Mouse (Mus musculus) hindbrain, embryonic 13.5 days (tissue): ENCODE data around the gene Oprm1. TPM values are rescaled to one million over a fixed set of nuclear protein-coding genes. Genes with fewer than 3 reads are reported as not detected.
"Not testable (repeated sequence)": the region's sequence is repeated elsewhere in the genome, so short reads cannot be mapped to it uniquely, and the experiment has no call there.

Experiments used
- ATAC-seq: fragments of 200-750 bp; cut with Nextera tagmentation; 2 replicates; pipeline ENCODE4 v1.8.0; 2017; ENCODE audit warnings: moderate TSS enrichment; ENCODE audit not compliant: low FRiP score
- H3K27ac ChIP-seq: fragments of 300-500 bp; sonication (generic); 2 replicates; pipeline ENCODE4 v1.5.1; 2015; ENCODE audit warnings: inconsistent platforms, mild to moderate bottlenecking, moderate library complexity
- H3K27me3 ChIP-seq: fragments of 300-500 bp; sonication (generic); 2 replicates; pipeline ENCODE4 v1.6.1; 2015; ENCODE audit warnings: mild to moderate bottlenecking, inconsistent platforms
- H3K36me3 ChIP-seq: fragments of 300-500 bp; sonication (generic); 2 replicates; pipeline ENCODE4 v1.6.1; 2015; ENCODE audit warnings: mild to moderate bottlenecking, inconsistent platforms
- H3K4me1 ChIP-seq: fragments of 300-500 bp; sonication (generic); replicated peaks from 2 replicates; pipeline ENCODE4 v1.6.1; 2015; ENCODE audit warnings: inconsistent platforms
- H3K4me2 ChIP-seq: fragments of 300-500 bp; sonication (generic); 2 replicates; pipeline ENCODE4 v1.6.1; 2015; ENCODE audit warnings: inconsistent platforms, mild to moderate bottlenecking, moderate library complexity
- H3K4me3 ChIP-seq: fragments of 300-500 bp; sonication (generic); 2 replicates; pipeline ENCODE4 v1.5.1; 2015; ENCODE audit warnings: mild to moderate bottlenecking, inconsistent platforms
- H3K9ac ChIP-seq: fragments of 300-500 bp; sonication (generic); 2 replicates; pipeline ENCODE4 v1.6.1; 2015; ENCODE audit warnings: mild to moderate bottlenecking, inconsistent platforms
- H3K9me3 ChIP-seq: fragments of 300-500 bp; sonication (generic); 2 replicates; pipeline ENCODE4 v1.6.1; 2016; ENCODE audit warnings: inconsistent platforms
- WGBS: fragments of 180-500 bp; shearing (Covaris S2); methylation state at CpG from one replicate; pipeline ENCODE4 v1.1.7; 2015; 5-methylcytosine and 5-hydroxymethylcytosine counted together
- polyA plus RNA-seq: library from polyadenylated mRNA; unstranded; fragments of >200 nt; fragmentation: Nextera tagmentation; extraction: Ambion mirVana; gene quantifications from 2 replicates; pipeline ENCODE4 v1.2.1, GENCODE M21; 2015

The Oprm1 gene
- polyA plus RNA-seq, 1 experiment from 2014 or later: 1.2 TPM

DNA sequence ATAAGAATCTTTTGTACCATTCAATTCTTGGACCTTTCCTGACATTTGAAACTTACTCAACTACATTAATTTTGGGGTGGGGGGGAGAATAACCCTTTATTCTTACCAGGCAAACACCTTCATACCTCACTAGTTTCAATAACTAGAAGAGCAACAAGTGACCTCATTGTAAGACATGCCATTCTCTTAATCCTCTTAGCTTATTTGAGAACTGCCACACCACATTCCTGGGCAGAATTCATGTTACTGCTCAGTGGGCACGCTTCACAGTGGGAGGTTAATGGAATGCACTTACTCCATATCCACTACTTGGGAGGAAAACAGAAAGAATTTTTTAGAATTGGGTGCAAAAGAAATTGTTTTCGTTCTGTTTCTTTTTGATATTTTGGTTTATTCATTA is 90.5 kb downstream of the Oprm1 start:
- Histone ChIP-seq H3K4me1 (no peaks in the 10 kb centered on the region), H3K27me3 (no peaks in the 10 kb centered on the region), H3K36me3 (no peaks in the 10 kb centered on the region), H3K4me2 (no peak overlapping the region), H3K9ac (no peak overlapping the region), H3K9me3 (no peaks in the 10 kb centered on the region), H3K4me3 (no peak overlapping the region), H3K27ac (no peak overlapping the region)
- WGBS: 76% methylated on average over 2 of the region's 2 CpGs
- ATAC-seq: no peak

DNA sequence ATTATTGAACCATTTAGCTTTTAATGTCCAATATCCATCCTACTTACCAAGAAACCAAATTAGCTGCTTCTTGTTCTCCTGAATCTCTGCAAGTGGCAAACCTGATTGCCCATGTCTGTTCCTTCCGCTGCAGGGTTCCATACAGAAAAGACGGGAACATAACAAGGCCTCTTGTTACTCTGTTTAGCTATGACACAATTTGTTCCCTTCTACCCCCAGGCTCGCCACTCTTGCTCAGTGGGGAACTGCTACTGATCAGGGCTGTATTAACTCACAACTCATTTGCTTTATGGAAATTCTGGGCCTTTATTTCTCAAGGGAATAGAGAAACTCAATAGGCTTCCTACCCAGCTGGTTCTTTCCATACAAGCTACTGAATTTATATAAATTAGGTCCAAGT is 97.5 kb downstream of the Oprm1 start:
- H3K4me2 ChIP-seq: no peak overlapping the region
- 58% methylated on average over 3 of the region's 3 CpGs for WGBS
- H3K36me3 ChIP-seq: no peaks in the 10 kb centered on the region
- no peaks in the 10 kb centered on the region for H3K4me1 ChIP-seq
- no peak for ATAC-seq
- H3K9ac ChIP-seq: no peak overlapping the region
- H3K27me3 ChIP-seq: no peaks in the 10 kb centered on the region
- no peak overlapping the region for H3K4me3 ChIP-seq
- no peak overlapping the region for H3K27ac ChIP-seq
- no peaks in the 10 kb centered on the region for H3K9me3 ChIP-seq

- no peaks in the 10 kb centered on the region for H3K27me3 ChIP-seq
- no peak overlapping the region for H3K4me3 ChIP-seq
- no peaks in the 10 kb centered on the region for H3K4me1 ChIP-seq
Observed at GRCm38 (mm10) chr10:6871418-6872072, 113.2 kb downstream of the Oprm1 start.

GRCm38 (mm10) chr10:6873917-6874316 is 115.6 kb downstream of the Oprm1 start:
- Histone ChIP-seq H3K27me3 (no peaks in the 10 kb centered on the region), H3K4me1 (no peaks in the 10 kb centered on the region), H3K27ac (no peak overlapping the region), H3K4me2 (no peak overlapping the region), H3K9ac (no peak overlapping the region), H3K36me3 (no peaks in the 10 kb centered on the region), H3K9me3 (peaks cover 8% of the 10 kb centered on the region; the same call in 1 of the 2 replicates), H3K4me3 (no peak overlapping the region)
- WGBS: 100% methylated on average over 1 of the region's 1 CpGs
- ATAC-seq: no peak

More at GRCm38 (mm10) chr10:6871418-6872072, 113.2 kb downstream of the Oprm1 start:
- Histone ChIP-seq H3K27ac (no peak overlapping the region), H3K36me3 (no peaks in the 10 kb centered on the region), H3K4me2 (no peak overlapping the region), H3K9ac (no peak overlapping the region), H3K9me3 (peaks cover 14% of the 10 kb centered on the region; the same call in 1 of the 2 replicates)
- 84% methylated on average over 7 of the region's 7 CpGs for WGBS
- no peak for ATAC-seq

GRCm38 (mm10) chr10:6878276-6878881 is 120.1 kb downstream of the Oprm1 start:
- no peak overlapping the region for H3K9ac ChIP-seq
- 95% methylated on average over 2 of the region's 2 CpGs for WGBS
- no peaks in the 10 kb centered on the region for H3K36me3 ChIP-seq
- no peak overlapping the region for H3K4me3 ChIP-seq
- H3K27ac ChIP-seq: no peak overlapping the region
- H3K9me3 ChIP-seq: no peaks in the 10 kb centered on the region
- H3K27me3 ChIP-seq: no peaks in the 10 kb centered on the region
- no peak for ATAC-seq
- no peaks in the 10 kb centered on the region for H3K4me1 ChIP-seq
- H3K4me2 ChIP-seq: no peak overlapping the region

DNA sequence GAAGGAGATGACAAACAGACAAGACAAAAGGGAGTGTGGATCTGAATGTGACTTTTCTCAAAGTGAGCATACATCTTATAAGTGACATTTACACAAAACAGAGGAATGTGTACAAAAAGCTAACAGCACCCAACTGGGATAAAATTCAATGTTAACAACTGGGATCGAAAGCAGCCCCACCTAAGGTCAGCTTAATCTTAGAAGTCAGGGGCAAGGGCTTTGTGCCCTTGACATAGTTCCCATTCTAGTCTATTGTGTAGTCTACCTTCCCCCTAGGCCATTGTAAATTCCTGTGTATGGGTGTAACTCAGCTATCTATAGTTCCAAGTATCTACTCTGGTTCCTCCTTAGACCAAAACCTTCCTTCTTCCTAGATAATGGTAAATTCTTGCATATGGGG is 123.7 kb downstream of the Oprm1 start:
- 89% methylated on average over 1 of the region's 1 CpGs for WGBS
- H3K27ac ChIP-seq, H3K9me3 ChIP-seq, H3K4me1 ChIP-seq, H3K9ac ChIP-seq, H3K4me2 ChIP-seq, H3K4me3 ChIP-seq, H3K27me3 ChIP-seq, H3K36me3 ChIP-seq, ATAC-seq: not testable (repeated sequence)

- no peak; the same call in 1 of the 2 replicates for ATAC-seq
- Histone ChIP-seq H3K9ac (no peak overlapping the region), H3K4me3 (no peak overlapping the region), H3K27ac (no peak overlapping the region), H3K4me1 (no peaks in the 10 kb centered on the region), H3K4me2 (no peak overlapping the region), H3K36me3 (no peaks in the 10 kb centered on the region), H3K27me3 (no peaks in the 10 kb centered on the region), H3K9me3 (no peaks in the 10 kb centered on the region)
- 0% methylated on average over 1 of the region's 1 CpGs for WGBS
Observed at GRCm38 (mm10) chr10:6885460-6885859, 127.2 kb downstream of the Oprm1 start.

DNA sequence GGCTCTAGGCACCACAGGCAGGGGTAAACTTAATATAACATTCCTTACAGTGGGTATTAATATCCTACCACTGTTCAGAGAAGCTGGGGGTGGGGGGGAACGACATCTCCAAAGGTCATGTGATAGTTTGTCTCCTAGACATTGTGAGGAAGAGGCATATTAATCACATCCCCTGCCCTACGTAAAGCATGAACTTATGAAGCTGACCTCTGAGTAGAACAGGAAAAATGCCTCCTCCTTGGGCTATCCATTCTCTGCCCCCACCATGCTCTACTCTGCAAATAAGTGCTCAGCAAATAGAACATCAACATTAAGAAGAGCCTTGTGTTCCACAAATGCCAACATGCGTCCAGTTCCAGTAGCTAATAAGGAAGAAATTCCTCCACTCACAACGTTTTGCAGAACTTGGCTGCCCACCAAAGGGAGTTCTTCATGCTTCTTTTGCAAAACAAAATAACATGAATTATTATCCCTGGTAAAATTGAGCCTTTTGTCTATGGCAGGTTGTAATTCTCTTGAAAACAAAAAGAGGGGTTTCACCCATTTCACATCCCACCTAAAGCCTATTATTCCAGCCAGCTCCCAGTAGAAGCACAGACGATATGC is 131.4 kb downstream of the Oprm1 start:
- H3K27ac ChIP-seq: no peak overlapping the region
- H3K9me3 ChIP-seq: no peaks in the 10 kb centered on the region
- no peaks in the 10 kb centered on the region for H3K4me1 ChIP-seq
- H3K9ac ChIP-seq: no peak overlapping the region
- no peak overlapping the region for H3K4me3 ChIP-seq
- 58% methylated on average over 5 of the region's 5 CpGs for WGBS
- ATAC-seq: no peak
- H3K4me2 ChIP-seq: no peak overlapping the region
- no peaks in the 10 kb centered on the region for H3K27me3 ChIP-seq
- no peaks in the 10 kb centered on the region for H3K36me3 ChIP-seq

DNA sequence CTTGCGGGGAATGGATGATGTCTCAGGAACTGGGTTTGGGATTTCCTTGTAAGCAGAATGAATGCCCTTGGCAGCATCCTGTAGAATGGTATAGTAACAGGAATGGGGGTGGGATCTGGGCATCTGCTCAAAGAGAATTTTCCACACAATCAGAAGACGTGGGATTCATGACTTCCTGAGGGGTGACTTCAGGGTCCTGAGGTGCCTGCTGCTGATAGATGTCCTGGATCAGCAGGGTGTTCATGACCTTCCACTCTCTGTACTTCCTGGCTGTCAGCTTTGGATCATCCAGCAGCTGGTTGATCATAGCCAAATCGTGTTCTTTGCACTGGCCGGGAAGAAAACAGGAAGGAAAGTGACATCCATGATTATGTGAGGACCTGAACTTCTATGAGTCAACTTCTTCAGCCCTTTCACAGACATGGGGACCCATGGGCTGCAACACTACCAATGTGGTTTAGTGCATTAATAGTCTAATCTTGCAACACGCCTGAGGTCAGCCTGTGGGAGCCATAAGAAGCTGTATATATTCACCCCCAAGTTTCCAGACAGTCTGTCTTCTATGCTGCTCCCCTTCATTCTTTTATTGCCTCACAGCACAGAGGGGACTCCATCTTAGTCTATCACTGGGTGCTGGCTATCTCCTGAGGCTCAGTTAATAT is 132.2 kb downstream of the Oprm1 start:
- 84% methylated on average over 5 of the region's 5 CpGs for WGBS
- Histone ChIP-seq H3K36me3 (no peaks in the 10 kb centered on the region), H3K4me1 (no peaks in the 10 kb centered on the region), H3K4me3 (no peak overlapping the region), H3K4me2 (no peak overlapping the region), H3K9ac (no peak overlapping the region), H3K27me3 (no peaks in the 10 kb centered on the region), H3K9me3 (no peaks in the 10 kb centered on the region), H3K27ac (no peak overlapping the region)
- ATAC-seq: no peak

- Histone ChIP-seq H3K4me1 (no peaks in the 10 kb centered on the region), H3K4me3 (no peak overlapping the region), H3K36me3 (no peaks in the 10 kb centered on the region), H3K27me3 (no peaks in the 10 kb centered on the region), H3K9me3 (no peaks in the 10 kb centered on the region), H3K9ac (no peak overlapping the region), H3K4me2 (no peak overlapping the region), H3K27ac (no peak overlapping the region)
- ATAC-seq: no peak
- WGBS: 84% methylated on average over 3 of the region's 3 CpGs
Observed at GRCm38 (mm10) chr10:6895796-6896195, 137.5 kb downstream of the Oprm1 start.

- Histone ChIP-seq H3K4me3 (no peak overlapping the region), H3K9me3 (no peaks in the 10 kb centered on the region), H3K36me3 (no peaks in the 10 kb centered on the region), H3K4me2 (no peak overlapping the region), H3K9ac (no peak overlapping the region), H3K4me1 (no peaks in the 10 kb centered on the region), H3K27me3 (no peaks in the 10 kb centered on the region), H3K27ac (no peak overlapping the region)
- no peak for ATAC-seq
- WGBS: 85% methylated on average over 3 of the region's 3 CpGs
Observed at GRCm38 (mm10) chr10:6896659-6897303, 138.5 kb downstream of the Oprm1 start.

DNA sequence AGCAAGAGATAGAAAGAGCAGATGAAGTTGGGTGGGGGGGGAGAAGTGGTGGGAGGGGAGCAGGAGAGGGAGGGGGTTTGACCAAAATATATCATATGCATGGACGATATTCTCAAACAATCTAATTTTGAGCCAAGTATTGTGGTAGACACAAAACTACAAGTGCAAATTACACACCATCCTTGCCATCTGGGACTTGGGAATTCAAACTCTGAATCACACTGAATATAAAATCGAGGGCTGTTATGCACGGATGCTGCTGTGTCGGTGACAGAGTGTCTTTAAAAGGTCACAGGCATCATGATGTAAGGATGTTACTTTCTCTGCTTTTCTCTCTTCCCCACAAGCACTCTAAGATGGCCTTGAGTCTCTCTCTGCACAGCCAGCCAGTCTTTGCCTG is 141.8 kb downstream of the Oprm1 start:
- no peaks in the 10 kb centered on the region for H3K9me3 ChIP-seq
- H3K9ac ChIP-seq: no peak overlapping the region
- H3K4me1 ChIP-seq: no peaks in the 10 kb centered on the region
- H3K36me3 ChIP-seq: no peaks in the 10 kb centered on the region
- no peak overlapping the region for H3K4me3 ChIP-seq
- H3K27ac ChIP-seq: no peak overlapping the region
- 85% methylated on average over 4 of the region's 4 CpGs for WGBS
- no peak for ATAC-seq
- H3K27me3 ChIP-seq: no peaks in the 10 kb centered on the region
- H3K4me2 ChIP-seq: no peak overlapping the region
